Mouse (Mus musculus): ENCODE measurements around the gene Trpm3.
A peak's percentile ranks its signal among the peaks of the same experiment; 100 is the strongest.

The Trpm3 gene

DNA sequence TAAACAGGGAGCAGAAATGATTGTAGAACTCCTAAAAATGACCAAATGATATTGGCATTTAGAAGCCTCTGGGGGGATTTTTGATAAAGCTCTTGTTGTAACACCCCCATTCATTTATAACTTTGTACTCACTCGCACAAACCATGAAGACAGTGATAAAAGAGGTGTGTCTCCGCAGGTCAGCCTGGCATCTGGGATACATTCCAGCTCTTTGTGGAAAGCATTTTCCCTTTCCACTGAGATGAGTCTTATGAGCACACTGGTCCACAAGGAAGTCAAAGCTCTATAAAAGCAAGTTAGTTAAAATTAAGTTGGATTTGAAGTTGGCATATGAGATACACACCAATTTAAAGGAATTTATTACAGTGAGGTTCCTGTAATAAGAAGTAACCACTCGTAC, 600.4 kb downstream of the Trpm3 start:
- no peak for DNase-seq (ENCODE audit: low spot score in 2 of 2)

DNA sequence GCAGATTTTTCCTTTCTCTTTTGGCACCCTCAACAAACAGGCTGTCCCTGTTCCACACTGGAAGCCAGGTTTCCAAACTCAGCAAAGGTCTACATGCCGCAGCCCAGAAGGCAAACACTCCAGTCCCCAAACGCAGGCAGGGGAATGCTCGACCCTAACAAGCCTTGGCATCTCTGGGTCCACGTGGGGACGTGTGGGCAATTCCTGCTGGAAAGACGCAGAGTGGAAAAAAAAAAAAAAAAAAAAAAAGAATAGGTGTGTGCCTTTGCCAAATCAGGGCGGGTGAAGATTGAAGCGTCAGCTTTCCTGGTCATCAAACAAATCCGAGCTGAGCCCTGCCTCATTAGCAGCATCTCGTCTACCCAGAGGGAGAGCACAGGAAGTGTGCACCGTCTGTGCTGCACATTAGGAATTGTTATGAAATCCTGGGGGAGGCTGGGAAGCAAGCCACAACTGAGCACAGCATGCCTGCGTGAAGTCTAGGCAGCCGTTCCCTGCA, 614.5 kb downstream of the Trpm3 start:
- peak; percentile 59 to 67 for DNase-seq (ENCODE audit: low spot score in 2 of 2)

DNA sequence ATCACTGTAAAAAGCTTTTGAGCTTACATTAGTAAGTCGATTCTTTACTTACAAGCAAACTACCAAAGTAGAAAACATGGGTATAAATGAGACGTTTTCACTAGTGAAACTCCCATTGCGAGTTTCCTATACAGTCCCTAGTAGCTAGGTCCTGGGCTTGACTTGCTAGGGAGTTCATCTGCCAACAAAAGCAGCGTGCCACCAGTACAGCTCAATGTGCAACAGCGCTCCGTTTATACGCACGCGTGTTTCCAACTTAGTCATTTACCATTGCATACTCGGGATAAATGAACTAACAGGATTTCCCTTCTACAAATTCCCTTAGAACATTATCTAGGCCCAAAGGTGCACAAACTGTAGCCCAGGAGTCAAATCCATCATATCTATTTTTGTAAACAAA, 615.2 kb downstream of the Trpm3 start:
- DNase-seq (ENCODE audit: low spot score in 2 of 2): peak in 1 of 2 experiments; percentile 18

DNA sequence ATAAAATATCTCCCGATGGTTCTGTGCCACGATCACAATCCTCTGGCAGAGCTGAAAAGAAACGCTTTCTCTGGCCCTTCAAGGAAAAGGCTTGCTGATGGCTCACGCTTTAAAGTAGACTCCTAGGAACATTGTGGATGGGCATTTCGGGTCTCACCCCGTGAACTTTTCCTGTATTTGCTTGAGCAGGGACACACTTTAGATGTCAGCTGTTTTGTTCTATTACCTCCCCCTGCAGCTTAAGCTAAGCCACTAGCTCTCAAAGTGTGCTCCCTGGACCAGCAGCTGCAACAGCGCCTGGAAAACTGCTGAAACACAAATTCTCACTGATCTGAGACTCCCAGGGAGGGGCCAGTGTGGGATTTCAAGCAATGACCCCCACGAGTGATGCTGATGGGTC, 615.7 kb downstream of the Trpm3 start:
- no peak for DNase-seq (ENCODE audit: low spot score in 2 of 2)

GRCm38 (mm10) chr19:22758496-22758895, 619.6 kb downstream of the Trpm3 start:
- no peak for DNase-seq (ENCODE audit: low spot score in 2 of 2)

- DNase-seq (ENCODE audit: low spot score in 2 of 2): no peak
Observed at GRCm38 (mm10) chr19:22768242-22768641, 629.4 kb downstream of the Trpm3 start.

- DNase-seq (ENCODE audit: low spot score in 2 of 2): no peak
Observed at GRCm38 (mm10) chr19:22775191-22775695, 636.4 kb downstream of the Trpm3 start.

GRCm38 (mm10) chr19:22780192-22780843, 641.5 kb downstream of the Trpm3 start:
- no peak for DNase-seq (ENCODE audit: low spot score in 2 of 2)

DNA sequence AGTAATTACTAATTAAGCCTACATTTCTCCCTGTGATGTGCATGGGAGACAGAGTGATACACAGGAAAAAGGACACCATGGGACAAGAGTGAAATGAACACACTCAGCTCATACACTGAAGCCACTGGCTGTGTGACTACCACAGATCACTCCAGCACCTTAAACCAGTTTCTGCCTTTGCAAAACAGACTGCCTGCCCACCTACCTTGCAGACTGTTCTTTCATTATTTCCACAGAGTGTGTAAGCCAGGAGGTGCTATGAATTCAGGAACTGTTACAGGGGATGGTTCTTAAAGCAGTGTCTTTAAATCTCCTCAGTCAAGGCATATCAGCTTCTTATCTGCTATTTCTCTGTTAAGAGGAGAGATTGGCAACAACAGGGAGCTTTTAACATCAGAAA, 642.7 kb downstream of the Trpm3 start:
- DNase-seq (ENCODE audit: low spot score in 2 of 2): peak; percentile 28 to 31

DNA sequence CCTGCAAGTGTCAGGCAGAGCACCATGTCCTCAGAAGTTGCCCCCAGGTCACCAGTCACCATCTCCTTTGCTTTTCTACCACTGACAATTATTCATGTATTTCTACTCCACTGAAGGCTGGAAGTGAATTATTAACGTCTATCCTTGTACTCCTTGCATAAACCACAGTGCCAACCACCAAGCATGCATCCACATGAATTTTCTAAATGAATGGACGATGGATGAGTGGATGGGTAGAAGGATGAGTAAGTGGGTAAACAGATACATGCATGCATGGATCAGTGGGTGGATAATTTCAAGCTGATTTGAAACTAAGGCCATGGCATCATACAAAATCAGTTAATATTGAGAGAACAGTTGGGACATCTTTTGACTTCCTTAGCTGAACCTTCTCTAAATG, 644.9 kb downstream of the Trpm3 start:
- DNase-seq (ENCODE audit: low spot score in 2 of 2): no peak

- no peak for DNase-seq (ENCODE audit: low spot score in 2 of 2)
Observed at GRCm38 (mm10) chr19:22789753-22790152, 650.9 kb downstream of the Trpm3 start.

- no peak for DNase-seq (ENCODE audit: low spot score in 2 of 2)
Observed at GRCm38 (mm10) chr19:22796996-22797395, 658.1 kb downstream of the Trpm3 start.

DNA sequence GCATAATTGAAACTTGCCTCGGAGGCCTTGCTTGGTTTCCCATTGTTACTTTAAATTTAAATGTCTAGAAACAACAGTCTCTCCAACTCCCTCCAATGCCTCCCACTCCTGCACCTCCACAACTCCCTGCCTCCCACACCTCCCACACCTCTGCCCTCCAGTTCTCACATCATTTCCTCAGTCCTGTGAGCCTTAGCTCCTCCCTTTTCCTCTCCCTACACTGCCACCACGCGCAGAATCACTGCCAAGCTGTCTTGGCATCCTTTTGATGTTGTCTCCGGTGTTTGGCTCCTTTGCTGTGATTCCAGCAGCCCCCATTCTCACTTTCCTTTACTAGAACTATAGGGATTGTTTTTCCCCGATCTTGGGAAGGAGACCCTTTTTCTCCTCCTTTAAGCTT, 661.6 kb downstream of the Trpm3 start:
- peak in 1 of 2 experiments; percentile 29 for DNase-seq (ENCODE audit: low spot score in 2 of 2)

- DNase-seq (ENCODE audit: low spot score in 2 of 2): no peak
Observed at GRCm38 (mm10) chr19:22803396-22803795, 664.5 kb downstream of the Trpm3 start.

DNA sequence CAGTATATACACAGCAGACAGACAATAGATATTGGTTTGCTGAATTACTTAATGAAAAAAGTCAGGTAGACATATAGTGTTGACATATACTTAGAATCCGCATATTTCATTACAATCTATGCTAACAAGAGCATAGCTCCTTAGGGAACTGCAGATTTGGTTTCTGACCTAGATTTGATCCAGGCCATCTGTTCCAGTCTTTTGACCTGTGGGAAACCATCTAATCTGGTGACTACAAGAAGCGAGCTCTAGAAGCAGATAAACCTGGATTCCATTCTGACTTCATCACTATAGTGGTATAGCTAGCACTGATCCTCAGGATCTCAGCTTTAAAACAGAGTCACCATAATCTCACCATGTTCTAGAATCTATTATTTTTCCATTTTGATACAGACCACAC, 665.5 kb downstream of the Trpm3 start:
- no peak for DNase-seq (ENCODE audit: low spot score in 2 of 2)

- no peak for DNase-seq (ENCODE audit: low spot score in 2 of 2)
Observed at GRCm38 (mm10) chr19:22810247-22810646, 671.4 kb downstream of the Trpm3 start.

DNA sequence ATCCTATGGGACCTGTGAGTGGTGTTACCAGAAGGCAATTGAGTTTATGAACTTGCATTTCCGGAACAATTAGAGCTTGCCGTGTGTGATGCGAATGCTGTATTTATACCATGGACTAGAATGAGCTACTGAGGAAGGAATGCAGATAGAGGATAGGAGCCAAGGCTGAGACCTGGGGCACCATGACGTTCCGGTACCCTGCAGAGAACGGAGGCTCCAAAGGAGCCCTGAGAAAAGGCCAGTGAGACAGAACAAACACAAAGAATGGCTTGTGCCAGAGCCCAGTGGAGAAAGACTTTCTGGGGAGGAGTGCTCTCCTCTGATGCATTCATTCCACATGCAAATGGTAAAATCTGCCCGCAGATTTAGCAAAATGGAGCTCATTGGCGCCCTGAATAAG, 682.9 kb downstream of the Trpm3 start:
- DNase-seq (ENCODE audit: low spot score in 2 of 2): no peak

- DNase-seq (ENCODE audit: low spot score in 2 of 2): no peak
Observed at GRCm38 (mm10) chr19:22823491-22823981, 684.7 kb downstream of the Trpm3 start.

DNA sequence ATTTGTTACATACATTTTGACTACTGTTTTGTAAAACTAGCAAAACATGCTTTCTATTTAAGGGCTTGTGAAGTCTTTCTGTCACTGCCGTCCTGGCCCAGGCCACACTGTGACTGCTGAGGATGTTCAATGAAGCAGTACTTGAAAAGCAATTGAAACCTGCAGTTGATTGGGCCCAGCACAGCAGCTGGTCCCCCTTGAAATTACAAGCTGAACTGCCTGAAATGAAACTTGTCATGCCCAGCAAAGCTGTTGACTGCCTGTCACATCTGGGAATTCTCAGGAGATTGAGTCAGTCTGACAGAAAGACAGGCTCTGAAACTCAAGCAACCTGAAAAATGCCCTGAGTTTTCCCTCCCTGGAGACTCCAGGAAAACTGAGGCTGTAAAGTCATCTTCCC, 687.0 kb downstream of the Trpm3 start:
- DNase-seq (ENCODE audit: low spot score in 2 of 2): no peak

DNA sequence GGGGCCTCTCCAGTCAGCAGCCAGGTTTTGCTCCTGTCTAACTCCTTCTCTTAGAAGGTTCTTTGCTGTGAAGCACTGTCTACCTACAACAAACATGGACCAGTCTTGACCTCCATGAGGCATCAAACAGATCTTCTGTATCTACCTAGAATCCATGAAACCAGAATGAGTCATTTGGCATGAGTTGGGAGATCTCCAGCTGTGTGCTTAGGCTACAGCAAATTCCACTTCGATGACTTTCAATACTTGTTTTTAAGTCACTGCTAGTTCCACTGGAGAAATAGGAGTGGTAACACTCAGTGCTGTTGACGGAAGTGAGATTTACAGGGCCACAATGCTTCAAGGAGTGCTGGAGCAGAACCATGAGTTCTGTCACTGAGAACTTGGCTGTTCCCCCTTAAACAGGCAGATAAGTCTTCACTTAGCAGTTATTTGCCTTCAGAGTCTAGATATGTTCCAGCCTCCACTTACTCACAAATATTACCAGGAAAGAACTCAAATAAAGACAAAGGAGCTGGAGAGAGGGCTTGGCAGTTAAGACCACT, 689.4 kb downstream of the Trpm3 start:
- DNase-seq (ENCODE audit: low spot score in 2 of 2): no peak

DNA sequence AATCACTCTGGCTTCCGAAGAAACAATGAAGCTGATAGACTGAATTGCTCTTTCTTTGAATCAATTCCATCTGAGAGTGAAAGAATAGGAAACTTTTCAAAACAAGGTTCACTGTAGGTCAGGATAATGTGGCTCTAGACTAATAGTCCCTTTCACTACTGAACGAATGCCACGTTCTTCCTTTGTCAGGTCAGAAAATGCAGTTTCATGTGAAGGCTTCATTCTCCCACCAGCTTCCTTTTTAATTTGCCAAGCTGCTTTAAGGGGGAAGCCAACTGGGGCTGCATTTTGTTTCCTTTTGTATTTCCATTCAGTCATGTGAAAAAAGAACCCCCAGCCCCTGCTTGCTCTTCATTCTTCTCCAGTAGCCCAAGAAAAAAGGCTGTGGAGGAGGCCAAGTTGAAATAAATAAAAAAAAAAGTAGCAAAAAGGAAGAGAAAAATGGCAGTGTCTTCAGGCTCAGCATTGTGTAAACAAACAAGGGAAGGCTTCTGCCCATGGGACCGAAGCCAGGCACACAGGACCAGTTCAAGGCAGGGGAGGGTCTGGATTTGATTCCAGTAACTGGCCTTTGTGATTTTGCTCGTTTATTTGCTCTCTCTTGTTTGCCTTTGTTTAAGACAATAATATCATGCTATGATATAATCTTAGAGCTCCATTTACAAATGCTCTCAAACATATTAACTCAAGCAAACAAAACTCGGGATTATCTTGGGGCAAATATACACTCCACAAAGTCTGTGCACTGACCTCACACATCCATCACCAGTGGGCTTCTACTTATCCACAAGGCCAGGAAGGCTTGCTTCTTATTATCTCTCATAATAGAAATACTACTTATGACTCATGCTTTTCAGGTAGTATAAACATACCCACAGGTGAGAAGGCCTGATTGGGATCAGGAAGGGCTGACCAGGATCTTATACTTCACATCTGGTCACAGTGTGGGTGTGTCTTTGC, 702.5 kb downstream of the Trpm3 start:
- no peak for DNase-seq (ENCODE audit: low spot score in 2 of 2)

DNA sequence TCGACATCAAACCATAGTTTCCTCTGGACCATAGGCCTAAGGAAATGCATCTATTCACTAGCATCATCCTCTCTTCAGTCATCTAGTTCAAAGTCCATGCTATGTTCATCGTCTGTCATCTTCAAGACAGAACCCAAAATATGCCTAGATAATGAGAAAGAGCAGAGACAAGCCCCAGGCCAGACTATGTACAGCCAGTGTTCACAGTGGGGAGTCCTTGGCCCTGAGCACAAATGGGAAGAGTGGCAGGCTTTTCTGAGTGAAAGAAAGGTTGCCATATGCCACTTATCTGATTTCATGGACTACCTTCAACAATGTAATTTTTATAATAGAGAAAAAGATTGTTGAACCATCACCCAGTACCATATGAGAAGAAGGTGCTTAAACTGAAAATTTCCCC, 703.9 kb downstream of the Trpm3 start:
- DNase-seq (ENCODE audit: low spot score in 2 of 2): no peak
